Mouse (Mus musculus): ENCODE results near the gene Morc2a.

DNA sequence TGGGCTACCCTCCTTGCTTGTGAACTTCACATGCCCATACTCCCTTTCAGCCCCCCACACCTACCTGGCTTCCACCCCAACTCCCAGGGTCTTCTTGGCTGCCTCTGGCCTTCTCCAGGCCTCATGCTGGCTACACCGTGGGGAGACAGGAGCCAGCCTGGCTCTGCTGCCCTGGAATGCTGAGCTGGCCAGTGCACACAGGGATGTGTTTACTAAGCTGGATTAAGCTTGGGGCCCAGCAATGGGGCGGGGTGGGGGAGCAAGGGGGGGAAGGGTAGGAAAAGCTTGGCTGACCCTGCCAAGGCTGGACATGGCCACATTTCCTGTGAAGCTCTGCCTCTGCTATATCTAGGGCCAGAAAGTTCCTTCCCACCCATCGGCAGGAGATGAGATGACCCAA lies 73.0 kb downstream of the Morc2a start:
- TF ChIP-seq CTCF (IDR thresholded peaks at IDR 0.05; ENCODE audit: borderline replicate concordance, control insufficient read depth, extremely low read depth, insufficient read depth, low read length, poor library complexity) (no peak), POLR2A (IDR thresholded peaks at IDR 0.05; ENCODE audit: control insufficient read depth, extremely low read depth, insufficient read depth, low read length, poor library complexity) (no peak)
